Mouse (Mus musculus): ENCODE measurements around the gene Sspn. TPM values are rescaled to one million over a fixed set of nuclear protein-coding genes. Genes with fewer than 3 reads are reported as not detected.

The Sspn gene
- total and polyA plus RNA-seq, 3 experiments = not detected

DNA sequence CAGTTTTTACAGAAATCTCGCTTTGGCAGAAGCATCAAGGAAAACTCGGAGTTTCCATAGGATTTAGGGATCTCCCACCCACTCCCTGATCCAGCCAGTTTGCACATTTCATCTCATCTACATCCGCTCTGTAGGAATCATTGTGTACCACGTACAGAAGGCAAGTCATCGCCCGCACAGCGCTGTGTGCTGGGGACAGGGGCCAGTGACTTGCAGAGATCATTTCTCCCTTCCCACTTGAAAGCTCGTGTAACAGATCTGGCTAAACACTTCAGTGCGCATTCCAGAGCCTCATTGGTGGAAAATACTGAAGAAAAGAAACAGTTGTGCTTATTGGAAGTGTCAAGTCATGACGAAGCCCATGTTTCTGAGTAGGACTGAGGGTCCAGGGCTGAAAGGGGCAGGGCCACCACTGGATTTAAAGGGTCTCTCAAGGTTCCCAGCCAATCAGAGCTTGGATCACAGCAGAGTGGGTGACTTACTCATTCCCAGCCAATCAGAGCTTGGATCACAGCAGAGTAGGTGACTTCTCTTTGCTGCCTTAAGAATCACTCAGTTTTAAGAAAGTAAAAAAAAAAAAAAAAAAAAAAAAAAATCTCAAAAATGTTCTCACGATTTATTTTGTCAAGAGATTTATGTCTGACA, 14.4 kb downstream of the Sspn start:
- DNase-seq (ENCODE audit: low read depth, low spot score) = no peak

DNA sequence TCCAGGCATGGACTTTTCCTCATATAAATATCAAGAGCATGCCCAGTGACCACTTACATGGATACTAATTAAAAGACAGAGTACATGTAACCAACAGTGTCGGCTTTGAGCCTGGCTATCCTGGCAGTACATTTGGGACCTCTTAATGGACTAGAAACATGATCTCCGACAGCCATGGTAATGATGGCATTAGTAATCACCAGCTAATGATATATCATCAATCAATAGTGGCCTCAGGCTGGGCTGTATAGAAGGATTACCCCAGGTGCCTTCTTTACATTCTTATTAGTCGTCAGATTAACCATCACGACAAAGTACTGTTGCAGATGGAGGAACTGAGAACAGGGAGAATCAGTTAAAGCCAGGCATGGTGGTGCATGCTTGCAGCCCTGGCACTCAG, 17.6 kb downstream of the Sspn start:
- Histone ChIP-seq H3K4me1 (ENCODE audit: control insufficient read depth in 1 of 2, insufficient read depth in 2 of 2, low read length in 2 of 2) (no peaks in the 10 kb centered on the region), H3K27ac (ENCODE audit: control insufficient read depth, low read depth, low read length) (no peak overlapping the region), H3K9me3 (replicated peaks; ENCODE audit: insufficient read depth, low read length) (no peaks in the 10 kb centered on the region)

More for the DNA sequence above, 14.4 kb downstream of the Sspn start:
- Histone ChIP-seq H3K36me3 (ENCODE audit: control insufficient read depth in 1 of 2, insufficient read depth in 2 of 2, low read length in 2 of 2) (no peaks in the 10 kb centered on the region), H3K9ac (ENCODE audit: control insufficient read depth, low read depth, low read length, poor library complexity, severe bottlenecking) (no peak overlapping the region), H3K27me3 (ENCODE audit: control insufficient read depth in 1 of 2, insufficient read depth in 2 of 2, low read length in 2 of 2) (no peaks in the 10 kb centered on the region), H3K79me2 (ENCODE audit: control insufficient read depth, insufficient read depth, low read length, poor library complexity) (no peaks in the 10 kb centered on the region), H3K4me3 (ENCODE audit: control insufficient read depth in 1 of 2, insufficient read depth in 1 of 2, low read depth in 2 of 2, low read length in 2 of 2) (no peak overlapping the region), H3K9me3 (replicated peaks; ENCODE audit: insufficient read depth, low read length) (no peaks in the 10 kb centered on the region), H3K27ac (ENCODE audit: control insufficient read depth, low read depth, low read length) (no peak overlapping the region), H3K4me1 (ENCODE audit: control insufficient read depth in 1 of 2, insufficient read depth in 2 of 2, low read length in 2 of 2) (no peaks in the 10 kb centered on the region)
- TF ChIP-seq EP300 (IDR thresholded peaks at IDR 0.05; ENCODE audit: low read depth in 1 of 2, low read length in 2 of 2) (no peak), HCFC1 (IDR thresholded peaks at IDR 0.05; ENCODE audit: low read depth, low read length) (no peak), ETS1 (IDR thresholded peaks at IDR 0.05; ENCODE audit: low read depth, low read length) (no peak), MYC (IDR thresholded peaks at IDR 0.05; ENCODE audit: low read depth, low read length) (no peak), GATA1 (IDR thresholded peaks at IDR 0.05; ENCODE audit: low read depth, low read length) (no peak), RAD21 (IDR thresholded peaks at IDR 0.05; ENCODE audit: low read depth, low read length) (no peak), CHD2 (IDR thresholded peaks at IDR 0.05; ENCODE audit: low read length) (no peak), GABPA (IDR thresholded peaks at IDR 0.05; ENCODE audit: low read depth, low read length) (no peak), MAX (IDR thresholded peaks at IDR 0.05; ENCODE audit: low read length) (no peak), USF1 (IDR thresholded peaks at IDR 0.05; ENCODE audit: low read depth, low read length) (no peak), MYB (IDR thresholded peaks at IDR 0.05; ENCODE audit: low read depth, low read length) (no peak), SMC3 (IDR thresholded peaks at IDR 0.05; ENCODE audit: low read depth, low read length) (no peak), ZC3H11A (IDR thresholded peaks at IDR 0.05; ENCODE audit: low read depth, low read length) (no peak)

More for the DNA sequence above, 17.6 kb downstream of the Sspn start:
- Histone ChIP-seq H3K27me3 (ENCODE audit: control insufficient read depth in 1 of 2, insufficient read depth in 2 of 2, low read length in 2 of 2) (no peaks in the 10 kb centered on the region; a peak in 1 of 4 replicates), H3K36me3 (ENCODE audit: control insufficient read depth in 1 of 2, insufficient read depth in 2 of 2, low read length in 2 of 2) (no peaks in the 10 kb centered on the region), H3K79me2 (ENCODE audit: control insufficient read depth, insufficient read depth, low read length, poor library complexity) (no peaks in the 10 kb centered on the region), H3K9ac (ENCODE audit: control insufficient read depth, low read depth, low read length, poor library complexity, severe bottlenecking) (no peak overlapping the region), H3K4me3 (ENCODE audit: control insufficient read depth in 1 of 2, insufficient read depth in 1 of 2, low read depth in 2 of 2, low read length in 2 of 2) (no peak overlapping the region)
- DNase-seq (ENCODE audit: low read depth, low spot score) = no peak
- TF ChIP-seq ELF1 (IDR thresholded peaks at IDR 0.05; ENCODE audit: low read depth, low read length) = no peak
- TF ChIP-seq SIN3A (IDR thresholded peaks at IDR 0.05; ENCODE audit: low read length) = no peak
- no peak for TF ChIP-seq E2F4 (IDR thresholded peaks at IDR 0.05; ENCODE audit: borderline replicate concordance, low read depth, low read length)
- TF ChIP-seq CTCF (IDR thresholded peaks at IDR 0.05 in 2 of 3, conservative IDR thresholded peaks at IDR 0.05 in 1 of 3; ENCODE audit: control insufficient read depth in 1 of 3, insufficient read depth in 1 of 3, low read depth in 2 of 3, low read length in 3 of 3, poor library complexity in 1 of 3, severe bottlenecking in 1 of 3) = no peak
- no peak for TF ChIP-seq TAL1 (IDR thresholded peaks at IDR 0.05; ENCODE audit: low read length)
- no peak for TF ChIP-seq TCF12 (IDR thresholded peaks at IDR 0.05; ENCODE audit: low read depth, low read length)
- TF ChIP-seq POLR2A (IDR thresholded peaks at IDR 0.05; ENCODE audit: control insufficient read depth in 1 of 2, insufficient read depth in 1 of 2, low read depth in 1 of 2, low read length in 2 of 2, poor library complexity in 1 of 2) = no peak
- TF ChIP-seq ZNF384 (IDR thresholded peaks at IDR 0.05; ENCODE audit: low read depth, low read length) = no peak
- no peak for TF ChIP-seq POLR2AphosphoS5 (IDR thresholded peaks at IDR 0.05; ENCODE audit: borderline replicate concordance, low read depth, low read length)
- TF ChIP-seq MAFK (IDR thresholded peaks at IDR 0.05; ENCODE audit: borderline replicate concordance, low read depth, low read length) = no peak
- no peak for TF ChIP-seq SMC3 (IDR thresholded peaks at IDR 0.05; ENCODE audit: low read depth, low read length)
- TF ChIP-seq KAT2A (conservative IDR thresholded peaks at IDR 0.05; ENCODE audit: low read depth, low read length) = no peak
- no peak for TF ChIP-seq JUND (IDR thresholded peaks at IDR 0.05; ENCODE audit: low read depth, low read length)
- no peak for TF ChIP-seq MYB (IDR thresholded peaks at IDR 0.05; ENCODE audit: low read depth, low read length)
- TF ChIP-seq ZKSCAN1 (IDR thresholded peaks at IDR 0.05; ENCODE audit: low read depth, low read length) = no peak
- no peak for TF ChIP-seq POLR2AphosphoS2 (IDR thresholded peaks at IDR 0.05; ENCODE audit: low read length)
- no peak for TF ChIP-seq UBTF (IDR thresholded peaks at IDR 0.05; ENCODE audit: borderline replicate concordance, insufficient read depth, low read depth, low read length)
- TF ChIP-seq GATA1 (IDR thresholded peaks at IDR 0.05; ENCODE audit: low read depth, low read length) = no peak
- TF ChIP-seq USF1 (IDR thresholded peaks at IDR 0.05; ENCODE audit: low read depth, low read length) = no peak
- TF ChIP-seq ZMIZ1 (IDR thresholded peaks at IDR 0.05; ENCODE audit: low read depth, low read length) = no peak

Data from MEL (cell line).